Mouse (Mus musculus): ENCODE measurements around the gene Insyn1.

The Insyn1 gene

DNA sequence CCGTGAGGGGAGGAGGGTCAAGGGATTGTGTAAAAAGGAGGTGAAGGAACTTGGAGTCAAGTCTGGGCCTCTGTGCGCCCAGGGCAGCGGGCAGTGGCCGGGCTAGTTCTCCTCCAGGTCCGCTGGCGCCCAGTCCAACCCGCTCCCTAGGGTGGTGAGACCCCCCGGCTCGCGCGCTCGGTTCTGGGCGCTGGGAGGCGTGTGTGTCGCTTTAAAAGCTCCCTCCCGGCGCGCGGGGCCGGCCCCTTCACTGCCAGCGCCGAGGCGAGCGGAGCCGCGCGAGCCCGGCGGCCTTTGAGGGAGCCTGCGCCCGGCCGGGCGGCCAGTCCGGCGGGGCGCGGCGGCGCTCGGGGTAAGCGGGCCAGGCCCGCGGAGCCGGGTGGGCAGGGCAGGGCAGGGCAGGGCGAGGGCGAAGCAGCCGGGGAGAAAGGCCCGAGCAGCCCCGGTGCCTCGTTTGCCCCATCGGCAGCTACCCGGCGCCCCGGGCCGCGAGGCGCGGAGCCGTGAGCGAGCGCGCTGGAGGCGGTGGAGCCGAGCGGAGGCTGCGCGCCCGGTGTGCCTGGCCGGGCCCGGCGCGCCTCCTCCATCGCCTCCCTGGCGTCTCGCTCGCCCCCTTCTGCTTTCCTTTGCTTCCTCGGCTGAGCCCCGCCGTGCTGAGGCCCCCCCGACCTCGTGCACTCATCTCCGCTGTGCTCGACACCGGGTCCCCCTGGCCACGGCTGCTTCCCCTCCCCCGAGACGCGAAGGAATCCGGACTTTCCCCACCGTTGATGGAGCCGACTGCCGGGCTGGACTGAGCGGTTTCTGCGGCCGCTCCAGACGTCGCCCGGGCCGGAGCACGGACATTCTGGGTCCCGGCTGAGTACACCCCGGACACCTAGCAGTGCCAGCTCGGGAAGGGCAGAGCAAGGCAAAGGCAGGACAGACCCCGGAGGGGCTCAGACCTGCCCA, at the start of gene Insyn1:
TSS of gene Insyn1 (plus strand) at position 753 of the 951 bp plus-strand sequence.
- peak; percentile 47 for DNase-seq (ENCODE audit: low read depth, low spot score)

DNA sequence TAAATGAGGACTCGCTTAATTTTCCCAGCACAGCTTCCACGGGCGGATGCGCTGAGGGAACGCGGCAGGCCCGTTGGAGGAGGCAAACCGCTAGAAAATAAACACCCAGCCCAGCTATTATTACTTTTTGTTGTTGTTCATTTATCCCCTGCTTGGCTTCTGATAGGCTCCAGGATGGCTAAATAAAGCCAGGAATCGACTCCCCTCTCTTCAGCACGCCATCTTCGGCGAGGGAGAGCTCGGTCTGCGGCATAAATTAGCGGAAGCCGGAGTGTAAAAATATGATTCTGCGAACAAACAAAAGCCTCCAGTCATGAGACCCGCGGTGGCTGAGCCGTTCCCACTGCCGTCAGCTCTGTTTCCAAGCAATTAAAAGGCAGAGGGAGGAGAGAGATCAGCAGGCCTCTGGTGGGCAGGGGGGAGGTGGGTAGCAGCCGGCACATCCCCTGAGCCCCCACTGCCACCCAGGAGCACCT, 49.4 kb upstream of the Insyn1 start:
- DNase-seq (ENCODE audit: low read depth, low spot score) = no peak

DNA sequence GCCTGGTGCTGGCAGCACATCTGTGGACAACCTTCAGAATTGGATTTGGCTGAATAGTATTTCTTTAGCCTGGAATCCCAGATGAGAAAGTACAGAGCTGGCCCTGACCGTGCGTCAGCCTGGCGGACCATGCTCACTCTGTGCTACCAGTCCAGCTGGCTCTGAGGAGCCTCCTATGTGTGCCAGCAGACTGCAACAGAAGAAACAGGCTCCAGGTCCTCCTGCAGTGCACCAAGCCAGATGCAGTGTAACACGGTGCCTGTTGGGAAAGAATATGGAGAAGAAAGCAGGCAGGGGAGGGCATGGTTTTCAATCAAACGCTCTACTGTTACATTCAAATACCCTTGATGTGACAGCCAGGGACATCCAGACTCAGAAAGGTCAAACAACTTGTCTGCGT, 48.3 kb upstream of the Insyn1 start:
- no peak for DNase-seq (ENCODE audit: low read depth, low spot score)

DNA sequence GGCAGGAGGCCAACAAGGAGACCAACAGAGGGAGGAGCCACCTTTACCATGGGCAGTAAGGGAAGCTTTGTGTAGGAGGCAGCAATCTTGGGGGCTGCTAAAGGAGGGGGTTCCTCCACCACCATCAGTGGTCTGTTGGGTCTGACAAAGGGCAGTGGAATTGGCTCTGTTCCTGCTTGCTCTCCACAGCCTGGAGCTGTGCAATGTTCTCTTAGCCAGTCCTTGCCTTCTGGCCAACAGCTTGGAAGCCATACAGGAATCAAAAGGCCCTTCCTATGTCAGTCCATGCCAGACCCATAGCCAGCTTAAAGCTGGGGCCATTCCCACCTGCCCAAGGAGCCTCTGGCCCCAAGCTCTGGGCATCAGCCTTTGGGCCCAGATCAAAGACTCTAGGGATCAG, 47.8 kb upstream of the Insyn1 start:
- no peak for DNase-seq (ENCODE audit: low read depth, low spot score)

DNA sequence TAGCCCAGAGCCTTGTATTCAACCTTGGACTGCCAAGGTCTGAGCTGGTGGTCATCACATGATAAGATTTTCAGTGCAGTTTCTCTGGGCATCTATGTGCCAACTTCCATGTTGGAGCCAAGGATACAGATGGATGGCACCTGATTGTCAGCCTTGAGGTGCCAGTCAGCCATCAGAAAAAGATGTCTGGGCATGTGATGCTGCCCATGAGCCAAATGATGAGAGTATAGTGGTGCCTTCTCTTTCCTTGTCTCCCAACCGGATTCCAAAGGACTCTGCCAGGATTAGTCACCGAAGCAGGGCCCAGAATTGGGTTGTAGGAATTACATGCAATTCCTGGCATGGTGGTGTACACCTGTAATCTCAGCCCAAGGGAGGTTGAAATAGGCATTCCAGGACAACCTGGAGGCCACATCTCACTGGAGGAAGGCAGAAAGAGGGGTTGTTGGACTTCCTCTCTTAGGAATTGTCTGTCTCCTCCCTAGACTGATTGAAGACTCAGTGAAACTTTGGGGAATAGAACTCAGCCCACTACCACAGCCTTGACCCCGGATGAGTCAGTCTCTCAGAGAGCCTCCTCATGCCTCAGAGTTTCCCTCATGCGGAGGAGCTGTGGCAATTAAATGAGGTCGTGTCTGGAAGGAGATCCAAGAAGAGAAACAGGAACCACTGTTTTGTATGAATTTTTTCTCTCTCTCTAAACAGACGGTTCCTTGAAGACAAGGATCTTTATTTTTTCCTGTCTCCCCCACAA, 46.9 kb upstream of the Insyn1 start:
- no peak for DNase-seq (ENCODE audit: low read depth, low spot score)

DNA sequence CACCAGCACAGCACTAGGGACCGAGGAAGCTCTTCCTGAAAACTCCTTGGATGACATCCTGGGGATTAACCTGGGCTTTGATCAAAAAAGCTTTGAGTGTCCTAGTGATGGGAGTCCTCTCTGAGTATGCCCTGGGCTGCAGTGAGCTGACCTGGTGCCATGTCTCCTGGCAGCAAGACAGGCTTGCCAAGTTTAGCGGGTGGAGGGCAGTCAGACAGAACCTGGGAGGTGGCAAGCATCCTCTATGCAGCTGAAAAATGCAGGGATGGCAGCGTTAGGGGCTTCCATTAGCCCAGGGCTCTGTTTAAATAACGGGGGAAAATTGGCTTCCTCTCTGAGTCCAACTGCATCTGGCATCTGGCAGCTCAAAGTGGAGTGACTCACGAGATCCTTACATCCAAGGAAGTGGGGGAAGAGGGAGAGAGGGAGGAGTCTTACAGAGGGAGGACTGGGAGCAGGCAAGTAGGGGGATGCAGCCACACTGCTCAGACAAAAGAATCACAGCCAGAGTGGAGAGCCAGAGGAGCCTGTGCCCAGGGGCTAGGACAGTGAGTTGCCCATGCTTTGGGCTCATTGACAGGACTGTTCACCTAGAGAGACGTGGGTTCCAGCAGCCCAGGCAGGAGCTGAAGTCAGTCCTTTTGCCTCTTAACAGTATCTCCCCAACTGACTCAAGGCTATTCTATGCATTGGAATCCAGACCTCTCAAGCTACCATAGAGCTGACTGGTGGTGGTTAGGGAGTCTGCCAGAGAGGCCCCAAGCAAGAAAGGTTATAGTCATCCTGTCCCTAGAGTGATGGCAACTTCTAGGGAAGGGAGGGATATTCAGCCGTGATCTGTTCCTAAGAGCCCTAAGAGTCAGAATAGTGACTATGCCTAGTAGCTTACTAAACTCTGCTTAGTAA, 46.0 kb upstream of the Insyn1 start:
- no peak for DNase-seq (ENCODE audit: low read depth, low spot score)

DNA sequence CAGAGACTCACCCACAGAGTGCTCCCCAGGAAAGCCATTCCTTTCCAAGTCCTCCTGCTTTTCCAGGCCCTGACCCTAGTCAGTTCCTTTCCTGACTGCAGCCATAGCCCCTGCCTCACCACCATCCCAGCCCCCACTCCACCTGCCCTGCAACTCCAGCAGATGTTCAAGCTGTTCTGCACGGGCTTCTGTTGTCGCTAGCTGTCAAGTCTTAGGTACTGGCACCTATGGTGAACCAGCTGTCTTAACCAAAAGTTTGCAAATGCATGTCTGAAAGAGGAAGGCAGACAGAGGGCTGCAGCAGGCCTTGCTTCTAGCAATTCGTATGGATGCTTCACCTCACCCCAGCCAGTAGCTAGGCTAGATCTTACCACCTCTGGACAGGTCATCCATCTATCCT, 45.3 kb upstream of the Insyn1 start:
- DNase-seq (ENCODE audit: low read depth, low spot score) = no peak

DNA sequence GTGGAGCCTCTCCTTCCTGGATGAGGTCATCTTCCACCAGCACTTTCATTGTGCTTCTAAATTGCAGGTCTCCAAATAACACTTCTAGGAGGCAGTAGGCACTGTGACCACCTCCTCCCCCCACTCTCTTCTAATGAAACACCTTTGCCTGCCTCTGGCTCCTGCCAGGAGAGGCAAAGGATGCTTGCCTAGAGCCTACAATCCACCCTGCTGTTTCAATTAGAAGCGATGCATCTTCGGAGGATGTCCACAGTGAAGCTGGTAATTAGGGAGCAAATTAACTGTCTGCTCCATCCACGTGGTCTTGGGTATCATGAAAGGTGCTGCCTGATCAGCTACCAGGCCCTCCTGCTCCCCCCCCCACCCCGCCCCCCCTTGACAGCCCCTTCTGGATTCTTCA, 41.6 kb upstream of the Insyn1 start:
- DNase-seq (ENCODE audit: low read depth, low spot score) = no peak

DNA sequence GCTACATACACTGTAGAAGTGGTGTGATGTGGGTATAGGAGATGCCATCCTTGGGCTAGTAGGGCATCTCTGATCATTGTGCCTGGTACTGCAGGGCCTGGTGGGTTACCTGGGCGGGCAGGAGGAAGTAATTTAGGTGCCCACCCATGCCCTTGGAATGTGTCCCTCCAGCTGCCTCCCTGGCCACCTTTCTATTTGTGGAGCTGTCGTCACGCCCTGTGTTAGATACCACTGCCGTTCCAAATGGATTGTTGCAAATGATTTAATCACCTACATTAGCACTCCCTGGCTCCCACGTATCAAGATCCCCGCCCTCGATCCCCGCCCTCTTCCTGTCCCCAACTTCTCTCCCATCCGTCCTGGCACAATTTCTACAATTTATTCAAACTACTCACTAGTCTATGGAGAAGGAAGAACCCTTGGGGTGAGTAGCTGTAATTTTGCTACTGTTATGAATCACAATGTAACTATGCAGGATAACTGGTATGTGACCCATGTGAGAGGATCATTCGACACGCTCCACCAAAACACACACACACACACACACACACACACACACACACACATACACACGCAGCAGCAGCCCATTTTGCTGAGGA, 40.3 kb upstream of the Insyn1 start:
- DNase-seq (ENCODE audit: low read depth, low spot score) = peak; percentile 33

DNA sequence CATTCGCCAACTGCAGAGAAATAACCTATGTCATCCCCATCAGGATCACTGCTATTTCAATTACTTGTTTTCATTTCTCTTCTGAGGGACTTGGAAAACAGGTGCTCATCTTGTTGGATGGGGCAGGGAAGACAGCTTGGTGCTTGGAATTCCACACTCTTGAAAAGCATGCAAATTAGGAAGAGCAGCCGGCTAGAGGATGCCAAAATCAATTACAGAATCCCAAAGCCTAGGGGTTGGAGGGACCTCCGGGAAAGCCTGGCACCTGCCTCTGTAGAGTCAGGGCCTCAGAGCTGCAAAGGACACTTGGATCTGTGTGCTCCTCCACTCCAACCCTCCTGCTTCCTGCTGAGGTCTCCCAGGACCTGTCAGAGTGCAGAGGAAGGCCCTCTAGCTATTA, 38.9 kb upstream of the Insyn1 start:
- peak; percentile 55 for DNase-seq (ENCODE audit: low read depth, low spot score)

DNA sequence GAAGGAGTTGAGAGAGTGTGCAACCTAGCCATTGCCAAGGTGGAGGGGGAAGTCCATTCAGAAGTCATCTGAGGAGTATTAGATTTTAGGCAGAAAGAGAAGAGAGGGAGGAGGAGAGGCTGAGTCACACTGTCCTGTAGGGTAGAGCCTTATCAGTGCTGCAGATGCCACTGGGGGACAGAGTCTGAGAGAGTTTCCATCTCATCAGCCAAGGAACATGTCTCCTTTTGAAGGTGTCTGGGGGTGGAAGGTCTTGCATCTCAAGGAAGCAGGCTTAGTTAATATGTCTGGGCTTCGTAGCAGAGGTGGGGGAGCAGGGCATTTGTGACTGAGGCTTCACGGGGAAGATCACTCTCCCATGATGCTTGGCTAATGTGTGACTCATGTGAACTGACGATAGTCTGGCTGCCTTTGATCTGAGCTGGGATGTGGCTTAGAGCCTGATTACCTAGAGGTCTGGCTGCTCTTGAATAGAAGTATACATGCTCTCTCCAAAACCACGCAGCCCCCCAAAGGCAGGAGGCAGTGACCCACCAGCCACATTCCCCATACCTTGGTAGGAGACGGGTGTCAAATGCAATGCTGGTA, 34.5 kb upstream of the Insyn1 start:
- no peak for DNase-seq (ENCODE audit: low read depth, low spot score)

DNA sequence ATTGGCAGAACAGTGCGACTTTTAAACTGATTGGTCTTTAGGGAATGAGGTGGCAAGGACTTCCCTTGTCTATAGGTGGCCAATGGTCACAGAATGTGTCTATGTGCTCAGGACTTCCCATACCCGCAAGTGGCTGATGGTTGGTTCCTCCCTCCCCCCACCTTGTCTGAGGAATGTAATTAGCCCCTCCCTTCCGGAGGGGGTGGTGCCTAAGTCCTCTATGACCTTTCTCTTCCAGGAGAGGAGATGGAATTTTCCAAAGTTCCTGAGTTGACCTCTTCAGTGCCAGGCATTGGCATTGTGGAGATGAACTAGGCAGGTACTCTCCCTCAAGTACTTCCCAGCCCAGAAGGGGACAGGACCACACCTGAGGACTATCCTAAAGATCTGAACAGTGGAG, 33.5 kb upstream of the Insyn1 start:
- peak; percentile 100 for DNase-seq (ENCODE audit: low read depth, low spot score)

DNA sequence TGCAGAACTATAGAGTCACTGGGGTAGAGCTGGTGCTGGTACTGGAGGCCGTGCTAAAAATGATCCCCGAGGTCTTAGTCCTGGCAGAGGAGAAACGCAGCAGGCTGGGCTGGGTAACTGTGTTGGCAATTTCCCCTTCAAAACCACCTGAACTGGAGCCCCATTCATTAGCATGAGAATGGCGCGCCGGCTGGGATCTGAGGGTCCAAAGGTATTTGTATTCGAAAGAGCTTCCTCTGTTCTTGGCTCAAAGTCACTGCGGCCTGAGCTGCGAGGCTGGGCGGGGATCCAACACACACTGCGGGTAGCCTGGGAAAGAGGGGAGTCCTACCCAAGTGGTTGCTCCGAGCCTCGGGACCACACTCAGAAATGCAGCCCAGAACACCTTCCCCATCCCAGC, 32.6 kb upstream of the Insyn1 start:
- peak; percentile 99 for DNase-seq (ENCODE audit: low read depth, low spot score)

DNA sequence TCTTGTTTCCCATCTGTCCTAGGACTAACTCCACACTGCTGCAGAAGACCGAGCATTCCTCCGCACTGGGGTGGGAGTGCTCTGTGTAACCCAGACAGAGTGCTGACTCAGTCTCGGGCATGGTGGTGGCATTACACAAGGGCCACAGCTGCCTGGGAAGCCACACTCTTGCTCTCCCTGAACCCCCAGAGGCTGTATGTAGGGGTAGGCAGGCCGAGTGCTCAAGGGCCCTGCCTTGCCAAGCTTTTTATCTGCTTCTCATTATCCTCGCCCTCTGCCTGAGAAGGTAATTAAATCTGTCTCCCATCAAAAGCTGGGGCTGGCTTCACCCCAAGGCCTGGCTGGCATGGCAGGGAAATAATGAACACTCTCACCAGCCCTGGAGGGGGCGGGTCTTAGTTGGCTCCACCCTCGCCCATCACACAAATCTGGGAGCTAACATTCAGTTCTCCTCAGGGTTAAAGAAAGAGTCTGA, 30.9 kb upstream of the Insyn1 start:
- peak; percentile 57 for DNase-seq (ENCODE audit: low read depth, low spot score)

DNA sequence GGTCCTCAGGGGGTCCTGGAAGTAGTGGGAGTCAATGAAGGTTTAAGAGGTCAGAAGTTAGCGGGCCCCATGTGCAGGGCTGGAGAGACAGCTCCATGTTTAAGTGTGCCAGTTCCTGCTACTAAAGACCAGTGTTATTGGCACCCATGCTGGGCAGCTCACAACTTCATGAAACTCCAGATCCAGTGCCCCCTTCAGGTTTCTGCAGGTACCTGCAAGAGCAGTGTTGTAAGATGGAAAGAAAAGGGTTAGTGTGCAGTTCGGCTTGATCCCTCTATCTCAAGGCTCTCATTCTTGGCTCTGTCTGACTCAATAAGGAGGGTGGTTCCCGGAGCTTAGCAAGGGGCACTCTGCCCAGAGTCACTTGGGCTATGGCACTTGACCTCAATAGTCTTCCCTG, 30.1 kb upstream of the Insyn1 start:
- peak; percentile 81 for DNase-seq (ENCODE audit: low read depth, low spot score)

DNA sequence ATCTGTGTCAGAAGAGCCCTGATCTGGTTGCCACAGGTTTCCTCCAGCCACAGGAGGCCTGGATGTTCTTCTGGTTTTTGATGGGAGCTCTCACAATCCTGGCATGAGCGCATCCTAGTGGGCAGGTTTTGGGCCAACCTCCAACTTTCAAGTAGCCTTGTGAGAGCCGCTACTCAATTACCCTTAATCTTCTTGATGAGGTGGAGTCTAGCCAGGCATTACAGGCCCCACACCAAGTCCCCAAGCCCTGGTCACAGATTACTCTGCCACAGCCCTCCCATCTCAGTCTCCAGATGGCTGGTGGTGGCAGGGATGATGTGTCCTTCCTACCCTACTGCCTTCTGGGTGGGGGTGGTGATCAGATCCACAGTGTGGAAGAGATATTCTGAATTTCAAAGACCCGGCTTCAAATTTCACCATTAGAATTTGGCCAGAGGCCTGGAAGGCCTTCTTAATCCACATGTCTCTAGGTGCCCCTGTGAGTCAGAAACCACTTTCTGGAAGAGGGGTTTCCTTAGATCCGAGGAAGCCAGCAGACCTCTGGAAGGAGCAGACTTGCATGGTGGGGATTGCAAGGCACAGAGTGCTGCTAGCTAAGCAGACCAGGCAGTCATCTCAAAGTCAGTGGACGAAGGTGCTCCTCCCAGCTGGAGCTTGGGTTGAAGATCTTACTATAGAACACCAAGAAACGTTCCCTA, 29.4 kb upstream of the Insyn1 start:
- no peak for DNase-seq (ENCODE audit: low read depth, low spot score)

DNA sequence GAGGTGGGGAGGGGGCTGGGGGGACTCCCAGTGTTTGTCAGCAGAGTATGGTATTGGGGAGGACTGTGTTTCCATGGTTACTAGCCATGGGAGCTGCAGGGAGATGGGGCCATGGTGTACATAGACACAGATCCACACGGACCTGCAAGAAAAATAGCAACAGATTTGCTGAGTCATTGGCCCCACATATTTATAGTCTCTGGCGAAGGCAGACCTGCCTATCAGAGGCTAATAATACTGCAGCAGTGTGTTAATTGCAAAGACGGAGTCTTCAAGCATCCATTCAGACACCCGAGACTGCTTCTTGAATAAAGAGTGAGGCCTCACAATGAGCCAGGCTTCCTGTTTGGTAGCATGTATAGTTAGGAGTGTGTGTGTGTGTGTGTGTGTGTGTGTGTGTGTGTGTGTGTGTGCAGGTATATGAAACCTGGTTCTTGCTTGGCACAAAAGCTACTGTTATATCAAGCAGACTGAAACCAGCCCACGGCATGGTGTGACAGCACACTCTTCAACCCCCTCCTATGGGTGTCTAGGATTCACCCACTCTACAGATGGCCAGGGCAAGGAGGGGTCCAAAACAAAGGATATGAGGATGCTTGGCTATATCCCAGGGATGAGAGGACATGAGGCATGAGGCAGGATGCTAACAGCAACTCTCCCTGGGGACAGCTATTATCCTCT, 20.9 kb upstream of the Insyn1 start:
- no peak for DNase-seq (ENCODE audit: low read depth, low spot score)

DNA sequence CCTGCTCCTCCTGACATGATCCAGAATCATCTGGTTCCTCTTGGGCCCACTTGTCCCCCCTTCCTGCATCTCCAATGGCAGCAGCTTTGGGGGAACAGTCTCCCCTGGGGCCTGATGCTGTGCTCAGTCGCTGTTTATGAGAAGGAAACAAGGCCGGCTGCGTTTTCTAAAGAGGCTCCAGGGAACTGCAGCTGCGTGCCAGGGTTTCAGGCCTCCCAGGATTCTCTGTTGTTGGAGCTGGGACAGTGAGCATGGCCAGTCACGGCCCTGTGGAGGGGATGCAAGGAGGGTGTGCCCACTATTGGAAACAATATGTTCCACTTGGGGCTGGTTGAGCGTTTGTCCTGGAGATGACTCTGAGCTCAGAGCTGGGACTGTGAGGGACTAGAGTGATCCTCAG, 17.9 kb upstream of the Insyn1 start:
- no peak for DNase-seq (ENCODE audit: low read depth, low spot score)

DNA sequence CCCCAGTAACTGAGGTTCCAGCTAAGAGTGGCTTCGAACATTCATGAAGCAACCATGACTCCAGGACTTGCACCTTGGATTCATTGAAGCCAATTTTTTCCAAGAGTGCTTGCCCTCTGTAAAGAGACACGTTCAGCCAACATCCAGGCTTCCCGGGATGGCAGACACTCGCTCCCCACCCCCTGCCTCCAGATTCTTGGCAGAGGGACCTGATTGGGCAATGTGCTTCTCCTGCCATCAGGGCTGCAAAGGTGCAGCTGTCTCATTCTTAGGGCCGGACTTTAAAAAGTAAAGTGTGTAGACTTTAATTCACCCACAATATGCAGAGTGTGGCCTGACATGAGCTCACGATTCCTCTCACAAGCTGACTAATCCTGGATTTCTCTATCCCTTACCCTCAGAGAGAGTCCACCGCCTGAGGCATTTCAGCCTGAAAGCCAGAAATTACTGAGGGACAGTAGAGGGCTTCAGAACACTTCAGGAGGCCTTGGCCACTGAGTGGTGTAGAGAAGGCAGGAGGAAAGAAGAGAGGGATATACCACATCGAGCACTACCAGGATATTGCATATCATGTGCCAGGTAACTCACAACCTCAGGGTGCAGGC, 15.1 kb upstream of the Insyn1 start:
- no peak for DNase-seq (ENCODE audit: low read depth, low spot score)

Data from R1 (cell line).